Mouse (Mus musculus): ENCODE data around the gene Tvp23a. TPM values are rescaled to one million over a fixed set of nuclear protein-coding genes. Genes with fewer than 3 reads are reported as not detected.

The Tvp23a gene
- polyA plus RNA-seq, 1 experiment from 2014 or later, result 6.8 TPM

GRCm38 (mm10) chr16:10443723-10444122 is 3.4 kb downstream of the Tvp23a start:
- H3K9me3 ChIP-seq (ENCODE audit: control insufficient read depth, low read length), result no peaks in the 10 kb centered on the region
- no peak overlapping the region for H3K4me3 ChIP-seq (ENCODE audit: low read length)
- no peaks in the 10 kb centered on the region for H3K36me3 ChIP-seq (ENCODE audit: control insufficient read depth, insufficient read depth, low read length)
- H3K9ac ChIP-seq (ENCODE audit: low read depth, low read length), result no peak overlapping the region
- no peak overlapping the region for H3K4me2 ChIP-seq (ENCODE audit: low read depth, low read length)
- H3K27me3 ChIP-seq (replicated peaks; ENCODE audit: control insufficient read depth, insufficient read depth, low read length), result no peaks in the 10 kb centered on the region
- no peak for ATAC-seq
- H3K4me1 ChIP-seq (ENCODE audit: control insufficient read depth, insufficient read depth, low read length), result peaks cover 4% of the 10 kb centered on the region; the same call in 1 of the 2 replicates
- H3K27ac ChIP-seq (ENCODE audit: low read length), result no peak overlapping the region

- H3K4me2 ChIP-seq (ENCODE audit: low read depth, low read length), result no peak overlapping the region
- H3K9me3 ChIP-seq (ENCODE audit: control insufficient read depth, low read length), result no peaks in the 10 kb centered on the region
- 86% methylated on average over 4 of the region's 4 CpGs for WGBS
- H3K27ac ChIP-seq (ENCODE audit: low read length), result no peak overlapping the region
- H3K4me1 ChIP-seq (ENCODE audit: control insufficient read depth, insufficient read depth, low read length), result no peaks in the 10 kb centered on the region
- no peaks in the 10 kb centered on the region for H3K27me3 ChIP-seq (replicated peaks; ENCODE audit: control insufficient read depth, insufficient read depth, low read length)
- no peak for ATAC-seq
- no peak overlapping the region for H3K4me3 ChIP-seq (ENCODE audit: low read length)
- H3K9ac ChIP-seq (ENCODE audit: low read depth, low read length), result no peak overlapping the region
- no peaks in the 10 kb centered on the region for H3K36me3 ChIP-seq (ENCODE audit: control insufficient read depth, insufficient read depth, low read length)
These were observed 5.4 kb downstream of the Tvp23a start for GRCm38 (mm10) chr16:10441761-10442160.

- no peaks in the 10 kb centered on the region for H3K9me3 ChIP-seq (ENCODE audit: control insufficient read depth, low read length)
- H3K27me3 ChIP-seq (replicated peaks; ENCODE audit: control insufficient read depth, insufficient read depth, low read length), result no peaks in the 10 kb centered on the region
- 81% methylated on average over 6 of the region's 6 CpGs for WGBS
- H3K27ac ChIP-seq (ENCODE audit: low read length), result no peak overlapping the region
- no peak overlapping the region for H3K9ac ChIP-seq (ENCODE audit: low read depth, low read length)
- H3K4me2 ChIP-seq (ENCODE audit: low read depth, low read length), result no peak overlapping the region
- no peak overlapping the region for H3K4me3 ChIP-seq (ENCODE audit: low read length)
- H3K4me1 ChIP-seq (ENCODE audit: control insufficient read depth, insufficient read depth, low read length), result no peaks in the 10 kb centered on the region
- no peaks in the 10 kb centered on the region for H3K36me3 ChIP-seq (ENCODE audit: control insufficient read depth, insufficient read depth, low read length)
- ATAC-seq, result no peak
These were observed 5.8 kb downstream of the Tvp23a start for GRCm38 (mm10) chr16:10441328-10441727.

- Histone ChIP-seq H3K9ac (ENCODE audit: low read depth, low read length) (no peak overlapping the region), H3K36me3 (ENCODE audit: control insufficient read depth, insufficient read depth, low read length) (no peaks in the 10 kb centered on the region), H3K27ac (ENCODE audit: low read length) (no peak overlapping the region), H3K4me1 (ENCODE audit: control insufficient read depth, insufficient read depth, low read length) (no peaks in the 10 kb centered on the region), H3K4me3 (ENCODE audit: low read length) (no peak overlapping the region), H3K27me3 (replicated peaks; ENCODE audit: control insufficient read depth, insufficient read depth, low read length) (no peaks in the 10 kb centered on the region), H3K4me2 (ENCODE audit: low read depth, low read length) (no peak overlapping the region), H3K9me3 (ENCODE audit: control insufficient read depth, low read length) (no peaks in the 10 kb centered on the region)
- ATAC-seq, result no peak
- WGBS, result 82% methylated on average over 5 of the region's 5 CpGs
These were observed 9.1 kb downstream of the Tvp23a start for GRCm38 (mm10) chr16:10438055-10438454.

GRCm38 (mm10) chr16:10436166-10436565 is 11.0 kb downstream of the Tvp23a start:
- no peak overlapping the region for H3K4me2 ChIP-seq (ENCODE audit: low read depth, low read length)
- H3K27ac ChIP-seq (ENCODE audit: low read length), result no peak overlapping the region
- H3K36me3 ChIP-seq (ENCODE audit: control insufficient read depth, insufficient read depth, low read length), result no peaks in the 10 kb centered on the region
- no peaks in the 10 kb centered on the region for H3K27me3 ChIP-seq (replicated peaks; ENCODE audit: control insufficient read depth, insufficient read depth, low read length)
- peak; percentile 59; the same call in 1 of the 2 replicates for ATAC-seq
- no peak overlapping the region for H3K9ac ChIP-seq (ENCODE audit: low read depth, low read length)
- no peak overlapping the region for H3K4me3 ChIP-seq (ENCODE audit: low read length)
- H3K9me3 ChIP-seq (ENCODE audit: control insufficient read depth, low read length), result no peaks in the 10 kb centered on the region
- 70% methylated on average over 6 of the region's 6 CpGs for WGBS
- H3K4me1 ChIP-seq (ENCODE audit: control insufficient read depth, insufficient read depth, low read length), result no peaks in the 10 kb centered on the region

GRCm38 (mm10) chr16:10433344-10433743 is 13.8 kb downstream of the Tvp23a start:
- H3K36me3 ChIP-seq (ENCODE audit: control insufficient read depth, insufficient read depth, low read length), result no peaks in the 10 kb centered on the region
- H3K27ac ChIP-seq (ENCODE audit: low read length), result no peak overlapping the region
- H3K9me3 ChIP-seq (ENCODE audit: control insufficient read depth, low read length), result no peaks in the 10 kb centered on the region
- 85% methylated on average over 5 of the region's 5 CpGs for WGBS
- no peak overlapping the region for H3K4me2 ChIP-seq (ENCODE audit: low read depth, low read length)
- H3K4me3 ChIP-seq (ENCODE audit: low read length), result no peak overlapping the region
- no peak overlapping the region for H3K9ac ChIP-seq (ENCODE audit: low read depth, low read length)
- no peaks in the 10 kb centered on the region for H3K27me3 ChIP-seq (replicated peaks; ENCODE audit: control insufficient read depth, insufficient read depth, low read length)
- H3K4me1 ChIP-seq (ENCODE audit: control insufficient read depth, insufficient read depth, low read length), result no peaks in the 10 kb centered on the region
- no peak for ATAC-seq

GRCm38 (mm10) chr16:10432387-10432786 is 14.8 kb downstream of the Tvp23a start:
- H3K27ac ChIP-seq (ENCODE audit: low read length), result no peak overlapping the region
- H3K4me3 ChIP-seq (ENCODE audit: low read length), result no peak overlapping the region
- no peaks in the 10 kb centered on the region for H3K9me3 ChIP-seq (ENCODE audit: control insufficient read depth, low read length)
- H3K4me2 ChIP-seq (ENCODE audit: low read depth, low read length), result no peak overlapping the region
- ATAC-seq, result no peak
- H3K9ac ChIP-seq (ENCODE audit: low read depth, low read length), result no peak overlapping the region
- no peaks in the 10 kb centered on the region for H3K36me3 ChIP-seq (ENCODE audit: control insufficient read depth, insufficient read depth, low read length)
- WGBS, result 87% methylated on average over 4 of the region's 4 CpGs
- H3K4me1 ChIP-seq (ENCODE audit: control insufficient read depth, insufficient read depth, low read length), result no peaks in the 10 kb centered on the region
- H3K27me3 ChIP-seq (replicated peaks; ENCODE audit: control insufficient read depth, insufficient read depth, low read length), result no peaks in the 10 kb centered on the region

- no peak overlapping the region for H3K27ac ChIP-seq (ENCODE audit: low read length)
- no peaks in the 10 kb centered on the region for H3K36me3 ChIP-seq (ENCODE audit: control insufficient read depth, insufficient read depth, low read length)
- ATAC-seq, result no peak
- no peak overlapping the region for H3K4me3 ChIP-seq (ENCODE audit: low read length)
- H3K4me2 ChIP-seq (ENCODE audit: low read depth, low read length), result no peak overlapping the region
- H3K9me3 ChIP-seq (ENCODE audit: control insufficient read depth, low read length), result no peaks in the 10 kb centered on the region
- H3K9ac ChIP-seq (ENCODE audit: low read depth, low read length), result no peak overlapping the region
- H3K4me1 ChIP-seq (ENCODE audit: control insufficient read depth, insufficient read depth, low read length), result no peaks in the 10 kb centered on the region
- H3K27me3 ChIP-seq (replicated peaks; ENCODE audit: control insufficient read depth, insufficient read depth, low read length), result no peaks in the 10 kb centered on the region
- WGBS, result 76% methylated on average over 1 of the region's 1 CpGs
These were observed 15.3 kb downstream of the Tvp23a start for GRCm38 (mm10) chr16:10431911-10432310.

- ATAC-seq, result no peak
- WGBS, result 95% methylated on average over 9 of the region's 9 CpGs
These were observed 26.6 kb downstream of the Tvp23a start for GRCm38 (mm10) chr16:10420447-10421054.

GRCm38 (mm10) chr16:10417723-10418259 is 29.4 kb downstream of the Tvp23a start:
- Histone ChIP-seq H3K4me1 (ENCODE audit: control insufficient read depth, insufficient read depth, low read length) (no peaks in the 10 kb centered on the region), H3K9me3 (ENCODE audit: control insufficient read depth, low read length) (no peaks in the 10 kb centered on the region), H3K4me3 (ENCODE audit: low read length) (no peak overlapping the region), H3K4me2 (ENCODE audit: low read depth, low read length) (no peak overlapping the region), H3K9ac (ENCODE audit: low read depth, low read length) (no peak overlapping the region), H3K36me3 (ENCODE audit: control insufficient read depth, insufficient read depth, low read length) (peaks cover 20% of the 10 kb centered on the region), H3K27ac (ENCODE audit: low read length) (no peak overlapping the region), H3K27me3 (replicated peaks; ENCODE audit: control insufficient read depth, insufficient read depth, low read length) (no peaks in the 10 kb centered on the region)
- 93% methylated on average over 9 of the region's 9 CpGs for WGBS
- ATAC-seq, result no peak

More at GRCm38 (mm10) chr16:10420447-10421054, 26.6 kb downstream of the Tvp23a start:
- H3K4me2 ChIP-seq (ENCODE audit: low read depth, low read length), result no peak overlapping the region
- H3K4me1 ChIP-seq (ENCODE audit: control insufficient read depth, insufficient read depth, low read length), result no peaks in the 10 kb centered on the region
- H3K36me3 ChIP-seq (ENCODE audit: control insufficient read depth, insufficient read depth, low read length), result peaks cover 27% of the 10 kb centered on the region
- H3K9me3 ChIP-seq (ENCODE audit: control insufficient read depth, low read length), result no peaks in the 10 kb centered on the region
- H3K4me3 ChIP-seq (ENCODE audit: low read length), result no peak overlapping the region
- no peak overlapping the region for H3K27ac ChIP-seq (ENCODE audit: low read length)
- H3K9ac ChIP-seq (ENCODE audit: low read depth, low read length), result no peak overlapping the region
- H3K27me3 ChIP-seq (replicated peaks; ENCODE audit: control insufficient read depth, insufficient read depth, low read length), result no peaks in the 10 kb centered on the region
